Mouse (Mus musculus) embryonic fibroblast, embryonic 13.5 days (primary cell): ENCODE data around the gene Pth2r.

Source experiments
- CTCF ChIP-seq: IDR thresholded peaks from 2 replicates; pipeline ENCODE4 v1.5.1; 2011; ENCODE audit warnings: mild to moderate bottlenecking, control low read depth, low read length, moderate library complexity, borderline replicate concordance; ENCODE audit not compliant: insufficient read depth
- POLR2A ChIP-seq: IDR thresholded peaks from 2 replicates; pipeline ENCODE4 v1.6.1; 2011; ENCODE audit warnings: low read depth, mild to moderate bottlenecking, control low read depth, low read length, moderate library complexity

DNA sequence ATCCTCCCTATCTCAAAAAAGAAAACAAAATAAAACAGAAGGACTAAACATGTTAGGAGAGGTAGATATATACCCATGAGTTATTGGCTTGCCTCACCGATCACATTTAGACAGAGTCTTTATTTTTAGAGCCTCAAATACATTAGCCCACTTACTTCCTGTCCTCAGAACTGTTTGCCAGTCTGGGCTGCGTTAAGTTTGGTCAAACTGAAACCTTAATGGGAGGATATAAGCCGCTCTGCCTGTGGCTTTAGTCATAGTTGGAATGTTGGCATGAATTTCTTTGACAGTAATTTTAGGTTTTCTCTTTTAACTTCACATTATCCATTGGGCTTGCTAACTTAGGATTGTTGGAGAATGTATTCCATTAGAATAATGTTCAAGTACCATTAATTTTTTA lies 44.1 kb upstream of the Pth2r start:
- TF ChIP-seq POLR2A (no peak), CTCF (no peak)
